Mouse (Mus musculus) B cell, adult 67 days (primary cell): ENCODE measurements around the gene Ppp1r3a. TPM values are rescaled to one million over a fixed set of nuclear protein-coding genes. Genes with fewer than 3 reads are reported as not detected.

ENCODE experiments used
- total RNA-seq, 2 experiments: library from RNA; stranded (reverse); gene quantifications; 4 replicates each; pipeline ENCODE4 v1.2.4; 2023

The Ppp1r3a gene
- not detected for total RNA-seq

DNA sequence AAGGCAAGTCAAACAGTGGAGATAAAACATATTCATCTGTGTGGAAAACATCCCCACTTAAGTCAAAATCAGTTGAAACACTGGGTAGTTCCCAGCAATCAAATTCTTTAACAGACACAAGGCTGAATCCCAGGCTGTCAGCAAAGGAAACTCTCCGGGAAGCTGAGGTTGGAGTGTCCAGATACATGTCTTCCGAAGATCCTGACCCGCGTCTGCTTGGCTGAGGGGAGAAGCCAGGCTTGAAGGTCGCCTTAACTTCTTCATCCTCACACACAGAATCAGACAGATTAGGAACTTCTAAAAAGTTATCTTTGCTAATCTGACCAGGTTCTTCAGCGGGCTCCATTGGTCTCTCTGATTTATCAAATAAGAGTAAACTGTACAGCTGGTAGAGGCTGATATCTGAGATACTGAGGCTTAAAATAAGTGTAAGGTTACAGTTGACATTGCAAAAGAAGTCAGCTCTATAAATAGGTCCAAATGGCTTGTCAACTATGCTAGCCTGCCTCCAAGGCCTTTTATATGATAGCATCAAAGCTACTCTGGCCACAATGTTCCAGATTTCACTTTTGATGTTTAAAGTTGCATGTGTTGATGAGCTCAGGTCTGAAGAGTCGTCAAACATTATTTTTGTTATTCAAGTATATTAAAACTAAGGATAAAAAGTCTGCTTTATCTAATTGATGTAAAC, at the start of gene Ppp1r3a:
Gene Ppp1r3a, minus strand, starts transcription at position 374 of the 691 bp plus-strand sequence.

Other genes starting within 250 kb of the Ppp1r3a start
- not detected for gene Foxp2, start 146.1 kb upstream of the Ppp1r3a start, total RNA-seq